Mouse (Mus musculus) lung, postnatal 0 days (tissue): ENCODE measurements at regions not wholly inside any gene's neighbourhood (a gene's known extent, or its start where the extent isn't known, plus 50 kb on each side); places are given as distances from the start of the nearest gene placed in this dataset.

Experiments
- CTCF ChIP-seq: IDR thresholded peaks from 2 replicates; pipeline ENCODE4 v1.5.1; 2016; ENCODE audit warnings: antibody characterized with exemption, mild to moderate bottlenecking
- EP300 ChIP-seq: IDR thresholded peaks from 2 replicates; pipeline ENCODE4 v1.6.1; 2016; ENCODE audit warnings: antibody characterized with exemption, mild to moderate bottlenecking, control low read depth

DNA sequence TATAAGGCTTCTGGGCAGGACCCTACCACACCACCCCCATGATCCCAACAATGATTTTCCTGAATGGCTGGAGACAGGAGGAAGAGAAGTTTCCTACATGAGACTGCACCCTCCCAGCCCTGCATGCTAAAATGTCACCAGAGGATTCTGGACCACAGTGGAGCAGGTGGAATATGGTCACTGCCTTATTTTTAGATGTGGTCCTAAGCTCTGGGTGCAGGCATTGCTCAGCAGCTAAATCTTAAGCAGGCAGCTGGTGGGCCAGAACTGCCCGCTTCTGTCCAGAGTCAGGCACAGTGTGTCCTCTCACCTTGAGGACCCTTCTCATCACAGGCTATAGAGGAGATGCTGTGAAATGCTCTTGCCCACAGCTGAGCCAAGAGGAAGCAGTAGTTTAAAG lies 126.6 kb downstream of the Lnpk start:
- no peak for TF ChIP-seq CTCF
- no peak for TF ChIP-seq EP300
